Mouse (Mus musculus): ENCODE data around the gene Zfhx2.

GRCm38 (mm10) chr14:55101592-55101991, 9.5 kb upstream of the Zfhx2 start:
- TF ChIP-seq EP300 (optimal IDR thresholded peaks at IDR 0.05) (no peak), CTCF (IDR thresholded peaks at IDR 0.05; ENCODE audit: low read depth) (peak; percentile 80)
